Mouse (Mus musculus) forebrain, embryonic 10.5 days (tissue): Measurements from ENCODE around the gene Ddx43. TPM values are rescaled to one million over a fixed set of nuclear protein-coding genes. Genes with fewer than 3 reads are reported as not detected.
"Not testable (repeated sequence)": the region's sequence is repeated elsewhere in the genome, so short reads cannot be mapped to it uniquely, and the experiment has no call there.

Experiments used
- DNase-seq: peaks from one replicate; pipeline ENCODE4 v3.0.0-alpha.2; 2017; ENCODE audit warnings: low spot score; ENCODE audit errors: extremely low spot score
- H3K27ac ChIP-seq: fragments of 300-500 bp; sonication (generic); 2 replicates; pipeline ENCODE4 v1.5.1; 2016; ENCODE audit warnings: mild to moderate bottlenecking
- H3K27me3 ChIP-seq: fragments of 300-500 bp; sonication (generic); 2 replicates; pipeline ENCODE4 v1.6.1; 2016; ENCODE audit warnings: mild to moderate bottlenecking; ENCODE audit not compliant: poor library complexity, severe bottlenecking
- H3K36me3 ChIP-seq: fragments of 300-500 bp; sonication (generic); replicated peaks from 2 replicates; pipeline ENCODE4 v1.6.1; 2016; ENCODE audit warnings: mild to moderate bottlenecking, moderate library complexity
- H3K4me1 ChIP-seq: fragments of 300-500 bp; sonication (generic); 2 replicates; pipeline ENCODE4 v1.6.1; 2016
- H3K4me3 ChIP-seq: fragments of 300-500 bp; sonication (generic); 2 replicates; pipeline ENCODE4 v1.5.1; 2016; ENCODE audit warnings: mild to moderate bottlenecking, moderate library complexity
- H3K9me3 ChIP-seq: fragments of 300-500 bp; sonication (generic); 2 replicates; pipeline ENCODE4 v1.6.1; 2016; ENCODE audit warnings: mild to moderate bottlenecking, moderate library complexity
- WGBS: fragments of 180-500 bp; shearing (Covaris S2); methylation state at CpG from one replicate; pipeline ENCODE4 v1.1.7; 2016; 5-methylcytosine and 5-hydroxymethylcytosine counted together
- polyA plus RNA-seq: library from polyadenylated mRNA; unstranded; fragments of >200 nt; fragmentation: Nextera tagmentation; extraction: Ambion mirVana; gene quantifications from 2 replicates; pipeline ENCODE4 v1.2.1, GENCODE M21; 2016

Gene Ddx43
- polyA plus RNA-seq, 1 experiment from 2014 or later: 0.24 TPM

GRCm38 (mm10) chr9:78363374-78363773, 32.2 kb upstream of the Ddx43 start:
- WGBS: 77% methylated on average over 6 of the region's 6 CpGs
- Histone ChIP-seq H3K27me3 (no peaks in the 10 kb centered on the region), H3K36me3 (no peaks in the 10 kb centered on the region), H3K9me3 (no peaks in the 10 kb centered on the region), H3K4me3 (no peak overlapping the region), H3K4me1 (peaks cover 5% of the 10 kb centered on the region; the same call in 1 of the 2 replicates), H3K27ac (no peak overlapping the region)
- DNase-seq: no peak

GRCm38 (mm10) chr9:78364701-78365100, 30.9 kb upstream of the Ddx43 start:
- no peaks in the 10 kb centered on the region for H3K27me3 ChIP-seq
- no peaks in the 10 kb centered on the region for H3K9me3 ChIP-seq
- peaks cover 5% of the 10 kb centered on the region; the same call in 1 of the 2 replicates for H3K4me1 ChIP-seq
- DNase-seq: no peak
- 92% methylated on average over 6 of the region's 6 CpGs for WGBS
- H3K36me3 ChIP-seq: no peaks in the 10 kb centered on the region
- H3K4me3 ChIP-seq: no peak overlapping the region
- no peak overlapping the region for H3K27ac ChIP-seq

GRCm38 (mm10) chr9:78365850-78366544, 29.6 kb upstream of the Ddx43 start:
- WGBS: 68% methylated on average over 13 of the region's 13 CpGs
- DNase-seq: no peak

GRCm38 (mm10) chr9:78367959-78368358, 27.6 kb upstream of the Ddx43 start, which contains the start of gene Dppa5a:
Gene Dppa5a, minus strand, starts transcription at chr9:78368177.
- H3K4me3 ChIP-seq, H3K9me3 ChIP-seq, H3K27ac ChIP-seq, H3K36me3 ChIP-seq, H3K4me1 ChIP-seq, DNase-seq, H3K27me3 ChIP-seq: not testable (repeated sequence)
- WGBS: 93% methylated on average over 16 of the region's 16 CpGs

More at GRCm38 (mm10) chr9:78365850-78366544, 29.6 kb upstream of the Ddx43 start:
- H3K27me3 ChIP-seq: no peaks in the 10 kb centered on the region
- no peak overlapping the region for H3K4me3 ChIP-seq
- H3K9me3 ChIP-seq: no peaks in the 10 kb centered on the region
- no peaks in the 10 kb centered on the region for H3K36me3 ChIP-seq
- H3K27ac ChIP-seq: no peak overlapping the region
- H3K4me1 ChIP-seq: peaks cover 5% of the 10 kb centered on the region; the same call in 1 of the 2 replicates

GRCm38 (mm10) chr9:78368671-78369293, 26.8 kb upstream of the Ddx43 start:
- Histone ChIP-seq H3K9me3 (no peaks in the 10 kb centered on the region), H3K4me3 (no peak overlapping the region), H3K4me1 (peaks cover 5% of the 10 kb centered on the region; the same call in 1 of the 2 replicates), H3K27ac (no peak overlapping the region), H3K36me3 (no peaks in the 10 kb centered on the region), H3K27me3 (no peaks in the 10 kb centered on the region)
- 81% methylated on average over 3 of the region's 3 CpGs for WGBS
- no peak for DNase-seq

GRCm38 (mm10) chr9:78369349-78369748, 26.2 kb upstream of the Ddx43 start:
- no peaks in the 10 kb centered on the region for H3K36me3 ChIP-seq
- DNase-seq: no peak

GRCm38 (mm10) chr9:78369786-78370185, 25.8 kb upstream of the Ddx43 start:
- no peak for DNase-seq
- no peaks in the 10 kb centered on the region for H3K27me3 ChIP-seq
- H3K4me3 ChIP-seq: no peak overlapping the region
- no peaks in the 10 kb centered on the region for H3K9me3 ChIP-seq
- peaks cover 5% of the 10 kb centered on the region; the same call in 1 of the 2 replicates for H3K4me1 ChIP-seq
- H3K27ac ChIP-seq: no peak overlapping the region
- 90% methylated on average over 7 of the region's 7 CpGs for WGBS
- H3K36me3 ChIP-seq: no peaks in the 10 kb centered on the region

More at GRCm38 (mm10) chr9:78369349-78369748, 26.2 kb upstream of the Ddx43 start:
- Histone ChIP-seq H3K4me3 (no peak overlapping the region), H3K27me3 (no peaks in the 10 kb centered on the region), H3K4me1 (peaks cover 5% of the 10 kb centered on the region; the same call in 1 of the 2 replicates), H3K9me3 (no peaks in the 10 kb centered on the region), H3K27ac (no peak overlapping the region)
- 97% methylated on average over 2 of the region's 2 CpGs for WGBS

- no peak for DNase-seq
- H3K9me3 ChIP-seq: no peaks in the 10 kb centered on the region
- 96% methylated on average over 3 of the region's 3 CpGs for WGBS
These were observed 24.1 kb upstream of the Ddx43 start for GRCm38 (mm10) chr9:78371441-78371840.

GRCm38 (mm10) chr9:78372827-78373504, 22.6 kb upstream of the Ddx43 start:
- H3K9me3 ChIP-seq: no peaks in the 10 kb centered on the region
- DNase-seq: no peak
- peaks cover 17% of the 10 kb centered on the region for H3K27me3 ChIP-seq
- no peak overlapping the region for H3K27ac ChIP-seq
- no peak overlapping the region for H3K4me3 ChIP-seq
- no peaks in the 10 kb centered on the region for H3K36me3 ChIP-seq
- peaks cover 6% of the 10 kb centered on the region for H3K4me1 ChIP-seq
- 90% methylated on average over 10 of the region's 10 CpGs for WGBS

More at GRCm38 (mm10) chr9:78371441-78371840, 24.1 kb upstream of the Ddx43 start:
- H3K4me3 ChIP-seq: no peak overlapping the region
- H3K36me3 ChIP-seq: no peaks in the 10 kb centered on the region
- H3K27me3 ChIP-seq: peaks cover 2% of the 10 kb centered on the region; the same call in 1 of the 2 replicates
- no peak overlapping the region for H3K27ac ChIP-seq
- no peaks in the 10 kb centered on the region for H3K4me1 ChIP-seq

GRCm38 (mm10) chr9:78374397-78374796, 21.2 kb upstream of the Ddx43 start:
- Histone ChIP-seq H3K27me3 (peaks cover 28% of the 10 kb centered on the region), H3K27ac (no peak overlapping the region), H3K9me3 (no peaks in the 10 kb centered on the region), H3K4me1 (peaks cover 19% of the 10 kb centered on the region), H3K36me3 (no peaks in the 10 kb centered on the region), H3K4me3 (no peak overlapping the region)
- 65% methylated on average over 5 of the region's 5 CpGs for WGBS
- no peak for DNase-seq

- Histone ChIP-seq H3K36me3 (no peaks in the 10 kb centered on the region), H3K4me1 (peaks cover 19% of the 10 kb centered on the region), H3K27me3 (peaks cover 34% of the 10 kb centered on the region), H3K4me3 (no peak overlapping the region), H3K27ac (no peak overlapping the region), H3K9me3 (no peaks in the 10 kb centered on the region)
- WGBS: 90% methylated on average over 1 of the region's 1 CpGs
- no peak for DNase-seq
These were observed 20.6 kb upstream of the Ddx43 start for GRCm38 (mm10) chr9:78374885-78375389.

- no peaks in the 10 kb centered on the region for H3K36me3 ChIP-seq
- no peaks in the 10 kb centered on the region for H3K9me3 ChIP-seq
- no peak overlapping the region for H3K27ac ChIP-seq
- H3K4me3 ChIP-seq: no peak overlapping the region
- H3K4me1 ChIP-seq: peaks cover 19% of the 10 kb centered on the region
- WGBS: 72% methylated on average over 4 of the region's 4 CpGs
- no peak for DNase-seq
- peaks cover 34% of the 10 kb centered on the region for H3K27me3 ChIP-seq
These were observed 20.1 kb upstream of the Ddx43 start for GRCm38 (mm10) chr9:78375486-78375885.
